Mouse (Mus musculus) CD4-positive, CD25-positive, alpha-beta regulatory T cell, adult 2 months (primary cell): ENCODE measurements around the gene Relch.

ENCODE experiments used
- DNase-seq: peaks from one replicate; pipeline ENCODE4 v3.0.0-alpha.2; 2012; ENCODE audit warnings: low read depth, low spot score

Relch gene

DNA sequence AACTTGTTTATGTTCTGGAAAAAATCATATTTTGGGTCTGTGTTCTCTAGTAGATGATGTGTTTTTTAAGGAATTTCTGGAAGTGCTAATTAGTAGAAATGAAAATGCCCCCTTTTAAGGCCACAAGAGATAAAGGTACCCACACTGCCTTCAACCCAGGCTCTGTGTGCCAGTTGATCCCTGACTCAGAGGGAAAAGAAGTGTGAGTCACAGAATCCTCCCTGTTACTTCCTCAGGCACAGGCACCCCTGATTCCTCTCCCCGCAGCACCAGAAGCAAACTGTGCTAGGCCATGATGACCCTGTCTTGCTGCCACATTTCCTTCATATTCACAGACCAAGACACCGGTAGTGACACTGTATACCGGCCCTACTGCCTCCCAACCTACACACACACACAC is 126.4 kb downstream of the Relch start:
- no peak for DNase-seq

DNA sequence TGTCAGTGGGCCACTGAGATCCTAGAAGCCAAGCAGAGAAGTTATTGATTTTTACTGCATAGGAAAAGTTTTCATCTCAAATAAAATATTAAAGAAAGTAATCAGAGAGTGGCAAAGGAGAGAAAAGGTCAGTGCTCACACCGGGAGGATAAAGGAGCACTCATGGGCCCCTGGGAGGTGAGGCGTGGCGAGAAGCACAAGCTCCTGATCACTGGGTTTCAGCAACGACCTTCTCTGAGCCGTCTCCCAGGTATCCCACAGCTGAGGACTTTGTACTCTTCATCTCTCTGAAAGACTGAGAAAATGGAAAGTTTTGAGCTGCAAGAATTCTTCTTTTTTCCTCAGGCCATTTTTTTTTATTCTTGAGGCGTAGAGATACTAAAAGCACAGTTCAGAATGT is 131.0 kb downstream of the Relch start:
- no peak for DNase-seq

DNA sequence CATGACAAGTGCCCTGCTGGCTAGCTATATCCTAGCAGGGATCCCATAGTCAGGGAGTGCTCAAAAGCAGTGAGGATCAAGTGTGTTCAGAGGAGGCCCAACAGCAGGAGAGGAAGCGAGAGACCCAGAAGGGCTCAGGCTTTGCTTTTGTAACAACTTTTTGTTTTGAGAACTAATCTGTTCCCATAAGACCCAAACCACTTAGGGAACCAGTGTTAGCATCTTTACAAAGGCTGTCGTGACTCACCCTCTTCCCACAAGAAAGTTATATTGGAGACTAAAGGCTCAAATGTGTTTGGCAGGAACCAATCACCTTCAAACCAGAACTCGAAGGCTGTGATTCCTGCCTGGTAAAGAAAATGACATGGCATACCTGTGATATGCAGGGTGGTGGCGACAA is 132.0 kb downstream of the Relch start:
- DNase-seq: no peak

DNA sequence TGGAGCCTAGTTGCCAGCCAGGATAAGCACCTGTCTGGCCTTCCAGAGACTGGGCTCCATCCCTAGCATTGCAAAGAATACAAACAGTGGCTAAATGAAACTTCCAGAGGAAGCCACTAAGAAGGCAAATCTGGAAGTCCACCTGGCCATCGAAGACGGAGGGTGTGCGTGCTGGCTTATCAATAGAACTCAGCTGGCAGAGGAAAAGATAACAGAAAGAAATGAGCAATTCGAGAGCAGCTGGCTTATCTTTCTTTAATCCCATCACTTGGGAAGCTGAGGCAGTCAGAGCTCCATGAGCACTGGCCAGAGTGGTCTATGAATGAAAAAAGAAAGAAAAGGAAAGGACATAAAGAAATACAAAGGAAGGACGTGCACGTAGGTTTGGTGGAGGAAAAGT is 136.9 kb downstream of the Relch start:
- no peak for DNase-seq

- DNase-seq: no peak
These were observed 137.6 kb downstream of the Relch start for GRCm38 (mm10) chr1:105801252-105801651.

GRCm38 (mm10) chr1:105802941-105803340 is 139.3 kb downstream of the Relch start:
- peak; percentile 61 for DNase-seq

DNA sequence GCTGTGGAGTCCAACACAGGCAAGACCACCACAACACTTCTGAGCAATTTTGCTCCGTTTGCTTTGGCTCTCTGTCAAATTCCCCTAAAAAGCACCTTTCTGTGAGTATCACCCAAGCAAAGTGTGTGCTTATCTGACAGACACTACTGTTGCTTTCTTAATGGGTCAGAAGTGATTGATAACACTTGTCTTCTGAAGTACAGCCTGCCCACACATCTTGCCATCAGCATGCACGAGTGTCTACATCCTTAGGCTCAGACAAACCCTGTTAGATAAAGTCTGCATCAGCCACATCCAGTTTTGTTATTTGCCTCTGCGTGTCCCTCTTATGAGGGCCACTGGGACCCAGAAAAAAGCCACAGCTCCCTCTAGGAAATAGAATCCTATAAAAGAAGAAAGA is 140.6 kb downstream of the Relch start:
- no peak for DNase-seq
